In genomic region chr3:146736186-146736585, GRCm38 (mm10) we compare ENCODE assay signal across 5 mouse cellular contexts. TPM values are rescaled to one million over a fixed set of nuclear protein-coding genes. Genes with fewer than 3 reads are reported as not detected.
"Had no signal": no experiment of that assay in that cellular context is flagged by ENCODE, and none has a peak within 500 bp of the region (broad histone marks: within the 10 kb centered on the region; RNA-seq: fewer than 3 reads in every experiment).

No protein-coding gene starts in this region.

RNA-seq across cellular contexts. Expression of gene Samd13, which starts 50.8 kb away (rescaled TPM):
- polyA plus RNA-seq: liver, postnatal 0 days; macrophage; midbrain, embryonic 14.5 days; testis, adult 2 months; thymus, adult 2 months had no signal
